Comparison of ENCODE assay signal across 16 mouse cellular contexts in the genomic region with DNA sequence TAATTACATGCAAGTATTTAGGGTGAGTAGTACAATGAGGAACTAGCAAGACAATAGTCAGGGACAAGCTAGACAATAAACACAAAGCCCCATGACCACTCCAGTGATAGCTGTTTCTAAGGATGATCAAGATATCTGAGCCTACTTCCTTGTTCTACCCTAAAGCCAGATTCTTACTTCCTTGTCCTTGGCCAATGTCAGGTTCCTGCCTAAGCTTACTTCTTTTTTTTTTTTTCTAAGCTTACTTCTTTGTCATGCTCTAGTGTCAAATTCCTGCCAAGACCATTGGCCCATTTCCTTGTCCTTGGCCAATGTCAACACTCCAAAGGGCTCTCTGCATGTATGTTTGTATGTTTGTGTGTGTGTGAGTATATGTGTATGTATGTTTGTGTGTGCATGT.
"Had no signal": no experiment of that assay in that cellular context is flagged by ENCODE, and none has a peak within 500 bp of the region (broad histone marks: within the 10 kb centered on the region; RNA-seq: fewer than 3 reads in every experiment).

No protein-coding gene starts in this region.

- H3K4me3 ChIP-seq: layer of hippocampus, adult 2 months; limb, embryonic 12.5 days; liver, embryonic 15.5 days; midbrain, embryonic 12.5 days; myocyte; neural tube, embryonic 15.5 days had no signal

- H3K27me3 ChIP-seq: limb, embryonic 12.5 days; liver, embryonic 15.5 days; midbrain, embryonic 12.5 days; neural tube, embryonic 15.5 days had no signal

- H3K9me3 ChIP-seq: liver, embryonic 15.5 days; midbrain, embryonic 12.5 days; neural tube, embryonic 15.5 days had no signal

- H3K9ac ChIP-seq: limb, embryonic 12.5 days; liver, embryonic 15.5 days; midbrain, embryonic 12.5 days; neural tube, embryonic 15.5 days had no signal

- H3K4me1 ChIP-seq: limb, embryonic 12.5 days; liver, embryonic 15.5 days; midbrain, embryonic 12.5 days; neural tube, embryonic 15.5 days had no signal

- DNase-seq: kidney, adult 18-20 months; kidney, postnatal 10 days; kidney, postnatal 4 days; liver; lung, adult 2 months; lung, postnatal 36 days; retina, postnatal 1 day; right cerebral cortex, postnatal 4 days had no signal

- H3K36me3 ChIP-seq: limb, embryonic 12.5 days; liver, embryonic 15.5 days; midbrain, embryonic 12.5 days; neural tube, embryonic 15.5 days had no signal

- H3K27ac ChIP-seq: layer of hippocampus, adult 2 months; limb, embryonic 12.5 days; liver, embryonic 15.5 days; midbrain, embryonic 12.5 days; neural tube, embryonic 15.5 days; stomach, postnatal 0 days had no signal

- ATAC-seq: lung, postnatal 0 days had no signal

- H3K4me2 ChIP-seq: limb, embryonic 12.5 days; liver, embryonic 15.5 days; midbrain, embryonic 12.5 days; neural tube, embryonic 15.5 days had no signal
